Mouse (Mus musculus) thymus, adult 2 months (tissue): Measurements from ENCODE around the gene Gpatch2l.

Source experiments
- CTCF ChIP-seq: fragments of 200-500 bp; IDR thresholded peaks from 2 replicates; pipeline ENCODE4 v1.5.1; 2012; ENCODE audit warnings: mild to moderate bottlenecking, control low read depth, low read length, moderate library complexity, borderline replicate concordance; ENCODE audit not compliant: control insufficient read depth, poor library complexity, insufficient read depth; ENCODE audit errors: extremely low read depth
- POLR2A ChIP-seq: fragments of 200-500 bp; IDR thresholded peaks from 2 replicates; pipeline ENCODE4 v1.6.1; 2012; ENCODE audit warnings: mild to moderate bottlenecking, low read length, control low read depth, moderate library complexity; ENCODE audit not compliant: control insufficient read depth, poor library complexity, insufficient read depth; ENCODE audit errors: extremely low read depth

DNA sequence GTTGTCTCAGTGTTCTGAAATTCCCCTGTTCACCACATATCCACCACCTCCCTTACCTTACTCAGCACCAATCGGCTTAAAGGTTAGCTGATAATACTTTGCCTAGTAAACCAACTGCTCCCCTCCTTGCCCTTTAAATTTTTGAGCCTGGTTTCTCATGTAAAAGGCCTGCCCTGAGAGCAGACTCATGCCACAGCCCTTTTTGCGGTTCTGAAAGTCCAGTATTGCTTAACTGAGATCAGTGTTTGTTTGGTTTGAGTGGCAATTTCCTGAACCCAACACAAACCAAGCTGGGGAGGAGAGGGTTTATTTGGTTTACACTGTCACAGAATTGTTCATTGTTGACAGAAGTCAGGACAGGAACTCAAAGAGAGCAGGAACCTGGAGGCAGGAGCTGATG is 2.9 kb upstream of the Gpatch2l start:
- TF ChIP-seq CTCF (no peak), POLR2A (no peak)
